Mouse (Mus musculus): ENCODE measurements around the gene Znhit2.

Gene Znhit2

GRCm38 (mm10) chr19:6073889-6074288 lies 12.9 kb downstream of the Znhit2 start:
- no peak for DNase-seq

DNA sequence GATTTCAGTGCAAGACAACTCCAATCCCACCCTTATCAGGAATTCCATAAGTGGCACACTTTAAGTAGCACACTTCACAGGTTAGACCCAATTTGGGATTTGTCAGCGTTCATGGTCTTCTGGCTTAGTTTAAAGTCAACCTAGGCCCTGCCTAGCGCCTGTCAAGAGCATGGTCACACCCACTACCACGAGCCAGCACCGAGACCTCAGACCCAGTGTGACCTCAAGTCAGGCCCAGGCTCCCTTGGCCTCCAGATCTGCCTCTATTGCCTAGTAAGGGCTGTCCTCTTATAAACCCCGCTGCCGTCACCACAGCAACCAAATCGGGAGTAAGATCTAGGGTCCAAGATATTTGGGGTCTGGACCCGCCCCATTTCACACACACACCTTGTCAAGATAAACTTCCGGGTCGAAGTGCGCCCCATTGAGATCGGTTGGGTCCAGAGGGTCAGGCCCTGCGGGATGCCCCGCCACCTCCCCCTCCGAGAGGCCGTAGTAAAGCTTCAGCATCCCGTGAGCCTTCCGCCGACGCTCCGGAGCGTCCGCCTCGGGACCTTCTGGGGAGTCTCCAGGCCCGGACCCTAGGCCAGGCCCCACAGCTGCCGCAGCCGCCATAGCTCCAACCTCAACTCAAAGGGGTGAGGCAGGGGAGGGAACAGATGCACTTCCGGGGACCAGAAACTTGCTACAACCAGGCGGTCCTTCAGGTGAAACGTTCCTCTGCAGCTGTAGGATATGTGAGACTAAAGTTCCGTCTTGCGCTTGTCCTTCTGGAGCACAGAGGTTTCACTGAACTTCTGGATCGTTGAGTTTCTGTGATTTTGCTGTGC lies 15.8 kb downstream of the Znhit2 start, which contains the start of gene Vps51:
Gene Vps51, minus strand, starts transcription at position 668 of the 830 bp plus-strand sequence.
- peak; percentile 90 to 93 for DNase-seq

GRCm38 (mm10) chr19:6079983-6080480 lies 19.0 kb downstream of the Znhit2 start, which contains the start of gene Tmem262:
Gene Tmem262 (plus strand): TSS chr19:6080033.
- DNase-seq = no peak

DNA sequence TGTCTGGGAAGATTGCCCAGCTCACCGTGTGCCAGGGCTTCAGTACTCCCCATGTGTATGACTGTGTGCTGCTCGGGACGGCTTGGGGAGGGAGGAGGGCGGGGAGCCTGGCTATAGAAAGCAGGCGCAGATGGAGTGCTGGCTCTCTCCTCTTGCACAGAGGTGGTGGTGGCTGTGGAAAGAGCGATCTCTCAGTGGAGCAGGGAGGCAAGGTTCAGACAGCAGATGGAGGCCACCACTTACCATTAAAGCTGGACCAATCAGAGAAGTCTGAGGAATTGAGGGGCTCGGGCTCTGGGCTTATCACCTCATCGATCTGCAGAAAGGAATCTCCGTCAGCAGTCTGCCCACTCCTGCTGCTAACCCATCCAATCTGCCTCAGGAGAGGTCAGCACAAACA lies 21.2 kb downstream of the Znhit2 start, which contains the start of gene Gm28374:
Gene Gm28374, minus strand, starts transcription at position 101 of the 400 bp plus-strand sequence.
- no peak for DNase-seq

GRCm38 (mm10) chr19:6084478-6085248 lies 23.7 kb downstream of the Znhit2 start, which contains the start of the genes Zfpl1 and Cdca5:
Gene Zfpl1 (minus strand): TSS chr19:6084956.
Gene Cdca5 (plus strand): TSS chr19:6084983.
- peak; percentile 98 for DNase-seq

DNA sequence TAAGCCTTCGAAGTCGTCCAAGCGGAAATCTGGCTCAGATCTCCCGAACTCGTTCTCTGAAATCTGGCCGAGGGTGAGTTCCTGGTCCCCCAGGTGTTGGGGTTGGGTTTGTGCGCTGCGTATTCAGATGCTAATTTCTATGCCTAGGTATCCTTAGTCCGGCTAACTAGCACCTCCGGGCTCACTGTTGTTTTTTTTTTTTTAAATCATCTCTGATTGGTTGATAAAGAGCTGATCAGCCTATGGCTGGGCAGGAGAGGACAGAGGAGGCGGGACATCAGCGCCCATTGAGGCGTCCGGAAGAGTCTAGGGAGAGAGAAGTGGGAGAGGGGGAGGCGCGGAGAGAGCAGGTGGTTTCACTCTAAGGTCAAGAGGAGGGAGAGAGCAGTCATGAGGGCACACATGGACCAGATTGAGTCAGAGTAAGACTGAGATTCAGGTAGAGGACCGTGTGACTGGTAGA lies 24.5 kb downstream of the Znhit2 start:
- DNase-seq = peak; percentile 56 to 76

- DNase-seq = no peak
Observed at GRCm38 (mm10) chr19:6088841-6089240, 27.8 kb downstream of the Znhit2 start.

GRCm38 (mm10) chr19:6094119-6094518 lies 33.1 kb downstream of the Znhit2 start, which contains the start of gene AC131692.1:
Gene AC131692.1 (plus strand): TSS chr19:6094419.
- DNase-seq = no peak

GRCm38 (mm10) chr19:6097847-6098246 lies 36.9 kb downstream of the Znhit2 start:
- peak; percentile 27 to 28 for DNase-seq

DNA sequence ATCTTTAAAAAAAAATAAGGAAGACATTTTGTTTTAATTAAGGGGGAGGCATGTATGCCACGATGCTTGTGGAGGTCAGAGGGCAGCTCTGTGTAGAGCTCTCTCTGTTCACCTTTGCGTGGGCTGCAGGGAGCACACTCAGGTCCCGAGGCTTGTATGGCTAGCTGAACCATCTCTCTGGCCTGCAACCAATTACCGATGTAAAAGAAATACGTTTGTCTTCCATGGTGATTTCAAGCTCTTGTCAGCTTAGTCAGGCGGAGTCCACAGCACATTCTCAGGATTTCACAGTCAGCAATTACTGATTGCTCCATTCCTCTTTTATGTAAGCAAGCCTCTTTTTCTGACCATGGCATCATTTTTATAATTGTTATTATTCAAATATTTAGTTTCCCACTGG lies 40.2 kb downstream of the Znhit2 start:
- no peak for DNase-seq

DNA sequence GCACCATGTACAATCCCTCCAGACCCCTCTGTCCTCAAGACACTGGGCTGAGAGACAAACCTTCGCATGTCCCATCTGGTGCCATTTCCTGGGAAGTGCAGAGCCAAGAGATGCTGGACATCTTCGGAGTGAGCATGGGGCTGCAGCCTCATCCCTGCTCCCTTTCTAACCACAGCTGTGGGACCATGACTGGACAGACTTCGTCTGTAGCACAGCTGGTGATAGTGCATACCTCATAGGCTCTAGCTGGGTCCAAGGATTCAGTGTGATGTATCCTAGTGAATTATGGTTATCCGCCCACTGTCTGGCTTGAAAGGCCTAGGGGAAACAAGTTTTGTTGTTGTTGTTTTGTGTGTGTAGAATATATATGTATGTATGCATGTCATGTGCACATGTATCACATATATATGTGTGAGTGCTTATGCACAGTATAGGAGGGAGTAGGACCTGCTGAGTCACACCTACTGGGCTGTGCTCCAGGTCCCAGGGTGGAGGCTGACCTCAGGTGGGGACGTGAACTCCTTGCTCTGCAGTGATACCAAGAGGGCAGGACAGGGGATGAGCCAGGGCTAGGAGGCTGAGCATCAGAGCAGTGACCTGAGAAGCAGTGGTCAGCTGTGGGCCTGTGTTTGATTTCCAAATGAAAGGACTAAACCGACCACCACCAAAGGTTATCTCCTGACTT lies 41.3 kb downstream of the Znhit2 start:
- DNase-seq = no peak

- DNase-seq = no peak
Observed at GRCm38 (mm10) chr19:6104476-6104875, 43.5 kb downstream of the Znhit2 start.

DNA sequence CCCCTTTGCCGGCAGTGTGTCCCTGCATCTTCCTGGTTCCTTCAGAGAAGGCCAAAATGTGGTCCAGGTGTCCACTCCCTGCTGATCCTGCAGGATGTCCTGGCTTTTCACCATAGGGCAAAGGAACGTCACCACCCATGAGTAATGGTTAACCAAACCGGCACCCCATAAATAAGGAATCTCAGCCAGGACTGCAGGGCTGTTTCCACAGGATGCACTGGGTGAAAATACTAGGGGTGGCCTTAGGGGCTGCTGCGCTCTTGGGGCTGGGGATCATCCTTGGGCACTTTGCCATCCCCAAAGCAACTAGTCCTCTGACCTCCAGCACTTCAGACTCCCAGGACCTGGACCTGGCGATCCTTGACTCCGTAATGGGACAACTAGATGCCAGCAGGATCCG lies 44.6 kb downstream of the Znhit2 start, which contains the start of gene Naaladl1:
Gene Naaladl1, plus strand, starts transcription at position 197 of the 400 bp plus-strand sequence.
- DNase-seq = peak; percentile 36 to 42

Measured in kidney, postnatal 36 days (tissue).